Mouse (Mus musculus): ENCODE measurements at regions not wholly inside any gene's neighbourhood (a gene's known extent, or its start where the extent isn't known, plus 50 kb on each side); places are given as distances from the start of the nearest gene placed in this dataset.

DNA sequence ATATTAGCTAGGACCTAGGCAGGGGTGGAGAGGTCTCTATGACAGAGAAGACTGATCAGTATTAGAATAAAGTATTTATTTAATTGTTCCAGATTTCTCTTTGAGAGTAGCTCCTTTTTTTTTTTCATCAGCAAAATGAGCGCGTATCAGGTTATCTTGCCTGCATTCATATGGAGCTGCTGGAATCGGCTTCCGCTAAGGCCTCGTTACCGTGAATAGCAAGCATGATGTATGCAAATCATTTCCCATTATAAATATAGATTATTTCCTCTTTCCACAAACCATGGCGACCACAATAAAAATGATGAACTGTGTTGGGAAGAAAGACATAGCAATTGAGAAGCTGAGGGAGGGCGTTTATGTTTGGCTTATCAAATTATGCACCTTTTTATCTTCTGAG lies 476.7 kb downstream of the Tmem132b start:
- no peak for ATAC-seq (replicated peaks; ENCODE audit: poor library complexity)

DNA sequence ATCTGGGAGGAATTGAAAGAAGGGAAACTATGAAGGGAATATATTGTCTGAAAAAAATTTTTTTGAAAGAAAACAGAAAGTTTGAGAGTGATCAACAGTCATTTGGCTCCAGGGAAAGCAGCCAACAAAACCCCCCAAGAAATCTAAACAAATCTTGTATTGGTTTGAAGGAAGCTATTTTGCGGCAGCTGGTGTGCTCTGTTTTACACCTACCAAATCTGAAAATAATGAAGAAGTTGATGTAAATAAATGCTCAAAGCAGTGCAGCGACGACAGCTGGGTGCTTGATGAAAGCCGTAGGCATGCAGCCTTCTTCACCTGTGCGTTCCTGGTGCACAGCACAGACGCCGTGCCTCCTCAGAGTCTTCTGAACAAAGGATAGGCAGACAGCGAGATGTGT lies 488.2 kb downstream of the Tmem132b start:
- no peak for ATAC-seq (replicated peaks; ENCODE audit: poor library complexity)

- no peak for ATAC-seq (replicated peaks; ENCODE audit: poor library complexity)
Measured at GRCm38 (mm10) chr5:126023906-126024305, 492.3 kb downstream of the Tmem132b start.

- no peak for ATAC-seq (replicated peaks; ENCODE audit: poor library complexity)
Measured at GRCm38 (mm10) chr5:126034846-126035245, 503.3 kb downstream of the Tmem132b start.

- ATAC-seq (replicated peaks; ENCODE audit: poor library complexity), result no peak
Measured at GRCm38 (mm10) chr5:126036686-126037085, 505.1 kb downstream of the Tmem132b start.

DNA sequence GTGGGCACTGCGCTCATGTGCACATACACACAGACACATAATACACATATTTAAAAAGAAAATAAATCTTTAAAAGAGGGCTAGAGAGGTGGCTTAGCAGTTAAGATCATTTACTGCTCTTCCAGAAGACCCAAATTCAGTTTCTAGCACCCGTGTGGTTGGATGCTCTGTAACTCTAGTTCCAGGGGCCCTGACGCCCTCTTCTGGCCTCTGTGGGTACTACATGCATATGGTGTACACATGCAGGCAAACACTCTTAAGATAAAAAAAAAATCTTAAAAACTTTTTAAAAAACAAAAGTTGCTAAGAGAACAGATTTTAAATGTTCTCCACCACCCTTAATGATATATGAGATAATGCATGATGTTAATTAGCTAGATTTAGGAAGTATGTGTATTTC lies 514.2 kb downstream of the Tmem132b start:
- ATAC-seq (replicated peaks; ENCODE audit: poor library complexity), result no peak

DNA sequence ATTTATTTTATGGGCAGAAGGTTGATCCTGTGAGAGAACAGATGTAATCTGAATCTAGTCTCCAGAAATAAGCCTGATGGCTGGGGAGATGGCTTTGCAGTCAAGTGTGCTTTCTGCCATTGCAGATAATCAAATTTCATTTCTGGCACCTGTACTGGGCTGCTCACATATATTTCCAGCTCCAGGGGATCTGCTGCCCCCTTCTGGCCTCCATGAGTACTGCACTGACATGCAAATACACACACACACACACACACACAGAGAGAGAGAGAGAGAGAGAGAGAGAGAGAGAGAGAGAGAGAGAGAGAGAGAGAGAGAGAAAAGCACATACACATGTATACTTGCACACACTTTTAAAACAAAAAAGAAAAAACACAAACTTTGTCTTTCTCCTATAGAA lies 532.1 kb downstream of the Tmem132b start:
- no peak for ATAC-seq (replicated peaks; ENCODE audit: poor library complexity)

GRCm38 (mm10) chr5:126079281-126079838 lies 547.8 kb downstream of the Tmem132b start:
- no peak for ATAC-seq (replicated peaks; ENCODE audit: poor library complexity)

GRCm38 (mm10) chr5:126088251-126088914 lies 556.8 kb downstream of the Tmem132b start:
- ATAC-seq (replicated peaks; ENCODE audit: poor library complexity), result no peak

GRCm38 (mm10) chr5:126093196-126093595 lies 561.6 kb downstream of the Tmem132b start:
- no peak for ATAC-seq (replicated peaks; ENCODE audit: poor library complexity)

- no peak for ATAC-seq (replicated peaks; ENCODE audit: poor library complexity)
Measured at GRCm38 (mm10) chr5:126096616-126097261, 565.2 kb downstream of the Tmem132b start.

GRCm38 (mm10) chr5:126097262-126097628 lies 565.7 kb downstream of the Tmem132b start:
- no peak for ATAC-seq (replicated peaks; ENCODE audit: poor library complexity)

- ATAC-seq (replicated peaks; ENCODE audit: poor library complexity), result no peak
Measured at GRCm38 (mm10) chr5:126098433-126098832, 566.9 kb downstream of the Tmem132b start.

GRCm38 (mm10) chr5:126099931-126100330 lies 568.4 kb downstream of the Tmem132b start:
- no peak for ATAC-seq (replicated peaks; ENCODE audit: poor library complexity)

DNA sequence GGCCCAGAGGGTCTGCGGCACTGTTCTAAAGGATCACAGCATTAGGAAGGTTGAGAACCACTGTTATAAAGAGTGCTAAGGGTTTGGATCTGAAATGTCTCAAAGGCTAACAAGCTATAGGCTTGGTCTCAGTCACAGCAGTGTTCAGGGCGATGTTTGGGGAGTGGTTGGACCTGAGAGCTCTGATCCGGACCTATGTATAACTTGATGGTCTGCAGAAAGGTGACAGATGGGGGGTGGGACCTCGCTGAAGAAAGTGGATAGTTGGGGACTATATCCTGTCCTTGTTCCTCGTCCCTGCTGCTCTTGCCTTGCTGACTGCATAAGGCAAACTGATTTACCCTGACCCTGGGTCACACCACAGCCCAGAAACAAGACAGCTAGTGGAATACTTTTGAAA lies 572.9 kb downstream of the Tmem132b start:
- ATAC-seq (replicated peaks; ENCODE audit: poor library complexity), result no peak

DNA sequence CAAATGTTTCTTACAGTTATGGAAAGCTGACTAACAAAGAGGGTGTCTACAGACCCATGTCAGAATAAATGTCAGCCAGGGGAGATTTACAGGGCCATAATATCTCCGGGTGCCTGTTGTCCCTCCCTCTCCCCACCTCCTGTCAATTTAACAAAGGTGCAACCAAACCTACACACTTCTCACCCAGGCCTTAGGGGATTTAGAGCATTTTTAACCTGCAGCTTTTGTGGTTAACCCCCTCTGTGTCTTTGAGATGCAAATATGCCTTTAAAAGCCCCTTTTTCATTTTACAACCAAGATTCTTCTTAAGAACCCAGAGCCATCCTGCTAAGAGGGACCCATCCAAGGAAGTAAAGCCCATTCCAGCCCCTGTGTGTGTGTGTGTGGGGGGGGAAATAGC lies 573.3 kb downstream of the Tmem132b start:
- no peak for ATAC-seq (replicated peaks; ENCODE audit: poor library complexity)

DNA sequence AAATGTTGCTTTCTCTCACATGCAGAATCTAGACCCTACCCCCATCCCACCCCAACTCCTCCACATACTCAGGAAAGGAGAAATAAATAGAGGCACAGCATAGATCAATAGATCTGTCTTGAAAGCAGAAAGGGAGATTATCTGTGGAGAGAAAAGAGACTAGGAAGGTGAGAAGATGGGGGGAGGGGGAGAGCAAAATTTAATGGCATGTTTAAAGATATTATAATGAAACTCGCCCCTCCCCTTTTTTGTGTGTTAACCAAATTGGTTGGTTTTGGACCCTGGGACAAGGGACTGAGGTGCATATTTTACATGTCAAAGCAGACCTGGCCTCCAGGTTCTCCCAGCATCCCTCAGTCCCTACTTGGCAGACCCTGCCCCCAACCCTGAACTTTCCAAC lies 573.9 kb downstream of the Tmem132b start:
- ATAC-seq (replicated peaks; ENCODE audit: poor library complexity), result no peak

DNA sequence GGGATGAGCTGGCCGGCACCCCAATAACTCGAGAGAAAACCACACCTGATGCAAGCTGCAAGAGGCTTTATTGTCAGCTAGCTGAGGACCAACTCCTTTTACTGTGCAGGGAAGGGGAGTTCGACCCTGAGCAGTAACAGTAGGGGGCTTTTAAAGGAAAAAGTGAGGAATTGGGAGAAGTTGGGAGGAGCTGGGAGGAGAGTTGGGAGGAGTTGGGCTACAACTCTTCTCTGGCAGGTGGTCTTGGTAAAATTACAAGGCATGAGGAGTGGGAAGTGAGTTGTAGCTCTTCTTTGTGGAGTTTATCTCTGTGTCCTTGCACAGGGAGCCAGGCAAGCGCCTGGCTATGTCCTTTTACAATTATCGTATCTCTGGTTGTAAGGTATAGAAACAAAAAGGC lies 575.4 kb downstream of the Tmem132b start:
- ATAC-seq (replicated peaks; ENCODE audit: poor library complexity), result no peak

- no peak for ATAC-seq (replicated peaks; ENCODE audit: poor library complexity)
Measured at GRCm38 (mm10) chr5:126108837-126109236, 577.3 kb downstream of the Tmem132b start.

GRCm38 (mm10) chr5:126117291-126117690 lies 585.7 kb downstream of the Tmem132b start:
- no peak for ATAC-seq (replicated peaks; ENCODE audit: poor library complexity)

DNA sequence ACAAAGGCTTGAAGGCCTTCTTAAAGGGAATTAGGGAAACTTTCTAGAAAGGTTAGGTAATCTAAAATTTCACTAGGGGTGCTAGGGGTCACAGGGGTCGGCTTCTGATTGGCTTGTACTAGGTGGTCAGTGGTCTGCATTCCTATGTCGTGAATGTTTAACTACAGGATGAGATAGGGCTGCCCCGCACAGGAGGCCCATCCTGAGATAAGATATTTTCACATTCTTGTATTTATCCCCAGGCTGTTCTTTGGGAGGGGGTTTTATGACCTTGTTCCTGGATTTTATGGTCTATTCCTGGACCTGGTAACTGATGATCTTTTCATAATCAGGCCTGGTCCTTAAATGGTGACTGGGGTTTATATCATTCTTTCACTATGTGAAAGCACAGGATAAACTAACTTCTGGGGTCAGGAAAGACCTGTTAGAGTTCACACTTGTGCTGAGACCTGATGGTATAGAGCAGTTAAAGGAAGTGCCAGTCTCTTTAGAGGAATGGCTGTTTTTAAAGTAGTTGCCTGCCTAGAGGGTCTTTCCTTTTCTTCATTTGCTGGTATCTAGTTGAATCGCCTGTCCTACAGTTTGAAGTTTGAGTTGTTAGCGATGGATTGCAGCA lies 586.4 kb downstream of the Tmem132b start:
- ATAC-seq (replicated peaks; ENCODE audit: poor library complexity), result no peak

GRCm38 (mm10) chr5:126118731-126119130 lies 587.2 kb downstream of the Tmem132b start:
- ATAC-seq (replicated peaks; ENCODE audit: poor library complexity), result no peak
